Mouse (Mus musculus) hindbrain, postnatal 0 days (tissue): ENCODE measurements at regions not wholly inside any gene's neighbourhood (a gene's known extent, or its start where the extent isn't known, plus 50 kb on each side); places are given as distances from the start of the nearest gene placed in this dataset.

ENCODE experiments used
- ATAC-seq: fragments of 200-750 bp; cut with Nextera tagmentation; 2 replicates; pipeline ENCODE4 v1.8.0; 2017; ENCODE audit warnings: mild to moderate bottlenecking, moderate TSS enrichment, moderate library complexity
- DNase-seq: peaks from one replicate; pipeline ENCODE4 v3.0.0-alpha.2; 2015; ENCODE audit warnings: low spot score
- H3K27ac ChIP-seq: fragments of 300-500 bp; sonication (generic); 2 replicates; pipeline ENCODE4 v1.5.1; 2014; ENCODE audit warnings: mild to moderate bottlenecking
- H3K27me3 ChIP-seq: fragments of 300-500 bp; sonication (generic); 2 replicates; pipeline ENCODE4 v1.6.1; 2014; ENCODE audit warnings: low read length, mixed read lengths; ENCODE audit not compliant: insufficient read depth
- H3K36me3 ChIP-seq: fragments of 300-500 bp; sonication (generic); 2 replicates; pipeline ENCODE4 v1.6.1; 2014; ENCODE audit warnings: low read length, mixed read lengths; ENCODE audit not compliant: insufficient read depth
- H3K4me1 ChIP-seq: fragments of 300-500 bp; sonication (generic); 2 replicates; pipeline ENCODE4 v1.6.1; 2014; ENCODE audit warnings: antibody characterized with exemption, low read length, mixed read lengths; ENCODE audit not compliant: insufficient read depth
- H3K4me2 ChIP-seq: fragments of 300-500 bp; sonication (generic); 2 replicates; pipeline ENCODE4 v1.6.1; 2014; ENCODE audit warnings: low read depth, mild to moderate bottlenecking, low read length, moderate library complexity, mixed read lengths
- H3K4me3 ChIP-seq: fragments of 300-500 bp; sonication (generic); 2 replicates; pipeline ENCODE4 v1.5.1; 2014; ENCODE audit warnings: low read length
- H3K9ac ChIP-seq: fragments of 300-500 bp; sonication (generic); replicated peaks from 2 replicates; pipeline ENCODE4 v1.6.1; 2014; ENCODE audit warnings: mild to moderate bottlenecking, low read length, moderate library complexity, mixed read lengths
- H3K9me3 ChIP-seq: fragments of 300-500 bp; sonication (generic); 2 replicates; pipeline ENCODE4 v1.6.1; 2016; ENCODE audit warnings: low read length, mixed read lengths
- CTCF ChIP-seq: IDR thresholded peaks from 2 replicates; pipeline ENCODE4 v1.5.1; 2016; ENCODE audit warnings: antibody characterized with exemption, control low read depth, low read depth
- WGBS: fragments of 180-500 bp; shearing (Covaris S2); extraction: QIAGEN DNeasy Blood & Tissue Kit; methylation state at CpG from one replicate; pipeline ENCODE4 v1.1.7; 2014; 5-methylcytosine and 5-hydroxymethylcytosine counted together

DNA sequence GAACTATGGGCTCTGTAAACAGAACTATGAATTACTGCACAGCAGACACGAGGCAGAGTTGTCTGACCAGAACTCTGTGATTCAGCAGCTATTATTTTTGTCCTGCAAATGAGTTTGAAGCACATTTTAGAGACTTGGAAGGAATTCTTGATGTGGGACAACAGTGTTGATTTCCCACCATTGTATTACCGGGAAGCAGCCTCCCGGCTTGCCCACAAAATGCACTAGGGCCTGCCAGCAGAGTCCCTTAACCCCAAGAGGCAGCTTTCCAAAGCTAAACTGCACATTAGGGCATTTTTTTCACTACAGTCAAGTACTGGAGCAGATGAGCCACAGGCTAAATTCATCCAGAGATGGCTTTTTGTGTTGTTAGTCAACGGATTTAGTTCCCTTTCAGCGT is 230.8 kb upstream of the Usp25 start:
- no peak for TF ChIP-seq CTCF
- H3K36me3 ChIP-seq: no peaks in the 10 kb centered on the region
- H3K9me3 ChIP-seq: no peaks in the 10 kb centered on the region
- no peak for DNase-seq
- ATAC-seq: no peak
- no peak overlapping the region for H3K9ac ChIP-seq
- H3K4me1 ChIP-seq: no peaks in the 10 kb centered on the region
- WGBS: 58% methylated on average over 5 of the region's 5 CpGs
- no peaks in the 10 kb centered on the region for H3K27me3 ChIP-seq
- H3K4me3 ChIP-seq: no peak overlapping the region
- no peak overlapping the region for H3K4me2 ChIP-seq
- H3K27ac ChIP-seq: no peak overlapping the region

DNA sequence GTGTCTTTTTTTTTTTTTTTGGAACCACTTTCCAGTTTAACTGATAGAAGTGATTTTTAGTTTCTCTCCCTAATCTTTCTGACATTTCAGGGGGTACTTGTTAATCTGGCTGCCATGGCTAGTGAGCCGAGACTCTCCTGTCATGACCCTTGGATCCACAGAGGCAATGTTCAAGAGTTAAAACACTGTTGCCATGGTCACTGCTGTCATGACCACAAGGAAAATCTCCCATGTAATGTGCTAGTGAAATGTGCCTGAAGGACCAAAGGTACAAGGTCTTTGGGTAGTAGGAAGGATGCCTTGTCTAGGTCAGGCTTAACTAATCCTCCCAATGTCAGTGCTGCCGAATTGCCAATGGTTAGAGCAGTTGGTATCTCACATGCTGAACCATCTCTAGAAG is 237.7 kb upstream of the Usp25 start:
- WGBS: 33% methylated on average over 2 of the region's 2 CpGs
- H3K9me3 ChIP-seq: no peaks in the 10 kb centered on the region
- H3K4me2 ChIP-seq: no peak overlapping the region
- DNase-seq (no peak), ATAC-seq (no peak)
- H3K27ac ChIP-seq: no peak overlapping the region
- no peaks in the 10 kb centered on the region for H3K27me3 ChIP-seq
- H3K9ac ChIP-seq: no peak overlapping the region
- no peaks in the 10 kb centered on the region for H3K4me1 ChIP-seq
- no peak for TF ChIP-seq CTCF
- no peaks in the 10 kb centered on the region for H3K36me3 ChIP-seq
- no peak overlapping the region for H3K4me3 ChIP-seq

- H3K9ac ChIP-seq: no peak overlapping the region
- H3K27ac ChIP-seq: no peak overlapping the region
- 75% methylated on average over 8 of the region's 8 CpGs for WGBS
- H3K36me3 ChIP-seq: no peaks in the 10 kb centered on the region
- H3K9me3 ChIP-seq: no peaks in the 10 kb centered on the region
- no peak overlapping the region for H3K4me2 ChIP-seq
- ATAC-seq (no peak), DNase-seq (no peak)
- no peaks in the 10 kb centered on the region for H3K4me1 ChIP-seq
- H3K27me3 ChIP-seq: no peaks in the 10 kb centered on the region
- no peak overlapping the region for H3K4me3 ChIP-seq
- TF ChIP-seq CTCF: no peak
Measured at GRCm38 (mm10) chr16:76774032-76774431, 239.5 kb upstream of the Usp25 start.

DNA sequence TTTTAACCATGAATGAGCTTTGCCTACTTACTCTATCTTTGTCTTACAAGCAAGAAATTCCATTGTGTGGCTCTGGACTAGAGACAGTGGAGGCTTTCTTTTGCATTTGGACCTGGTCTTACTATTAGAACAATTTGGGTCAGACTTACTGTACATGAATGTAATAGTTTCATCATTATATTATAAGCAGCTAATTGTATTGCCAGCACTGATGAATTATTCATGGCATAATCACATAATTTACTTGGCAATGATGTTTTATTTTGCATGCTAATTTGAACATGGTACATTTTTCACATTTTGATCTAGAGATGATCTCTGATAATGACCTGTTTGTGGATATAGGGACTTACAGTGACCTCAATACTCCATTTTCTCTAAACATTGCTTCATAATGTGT is 240.0 kb upstream of the Usp25 start:
- Histone ChIP-seq H3K27me3 (no peaks in the 10 kb centered on the region), H3K4me3 (no peak overlapping the region), H3K4me2 (no peak overlapping the region), H3K9ac (no peak overlapping the region), H3K27ac (no peak overlapping the region), H3K9me3 (no peaks in the 10 kb centered on the region), H3K36me3 (no peaks in the 10 kb centered on the region), H3K4me1 (no peaks in the 10 kb centered on the region)
- no peak for ATAC-seq
- DNase-seq: no peak
- TF ChIP-seq CTCF: no peak

GRCm38 (mm10) chr16:76768607-76769006 is 244.9 kb upstream of the Usp25 start:
- ATAC-seq (no peak), DNase-seq (no peak)
- Histone ChIP-seq H3K9me3 (no peaks in the 10 kb centered on the region), H3K4me2 (no peak overlapping the region), H3K9ac (no peak overlapping the region), H3K27me3 (no peaks in the 10 kb centered on the region), H3K4me3 (no peak overlapping the region), H3K4me1 (no peaks in the 10 kb centered on the region), H3K36me3 (no peaks in the 10 kb centered on the region), H3K27ac (no peak overlapping the region)
- peak; percentile 48 for TF ChIP-seq CTCF
- WGBS: 76% methylated on average over 9 of the region's 9 CpGs

DNA sequence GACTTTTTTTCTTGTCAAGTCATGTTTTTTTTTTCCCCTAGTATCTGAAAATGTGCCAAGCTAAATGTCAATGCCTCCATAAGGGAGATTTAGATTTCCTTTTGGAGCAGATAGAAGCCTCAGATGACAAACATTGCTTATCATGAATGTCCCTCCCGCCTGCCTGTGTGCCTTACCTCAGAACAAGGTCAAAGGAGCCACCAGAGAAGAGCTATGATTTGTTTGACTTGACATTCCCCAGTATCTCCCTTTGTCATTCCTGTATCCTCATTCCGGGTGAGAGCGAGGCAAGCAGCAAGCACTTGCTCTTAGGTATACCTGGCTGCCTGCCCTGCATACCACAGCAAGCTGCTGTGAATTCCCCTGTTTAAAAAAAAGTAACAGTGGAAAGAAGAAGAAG is 246.9 kb upstream of the Usp25 start:
- no peak for ATAC-seq

GRCm38 (mm10) chr16:76765536-76765935 is 248.0 kb upstream of the Usp25 start:
- Histone ChIP-seq H3K4me2 (no peak overlapping the region), H3K4me1 (no peaks in the 10 kb centered on the region), H3K9me3 (no peaks in the 10 kb centered on the region), H3K4me3 (no peak overlapping the region), H3K27me3 (no peaks in the 10 kb centered on the region), H3K36me3 (no peaks in the 10 kb centered on the region), H3K27ac (no peak overlapping the region), H3K9ac (no peak overlapping the region)
- no peak for ATAC-seq
- WGBS: 29% methylated on average over 7 of the region's 7 CpGs
- DNase-seq: no peak
- TF ChIP-seq CTCF: no peak

More for the DNA sequence above, 246.9 kb upstream of the Usp25 start:
- DNase-seq: no peak
- H3K36me3 ChIP-seq: no peaks in the 10 kb centered on the region
- no peak overlapping the region for H3K9ac ChIP-seq
- no peak overlapping the region for H3K4me3 ChIP-seq
- no peaks in the 10 kb centered on the region for H3K27me3 ChIP-seq
- H3K27ac ChIP-seq: no peak overlapping the region
- no peak overlapping the region for H3K4me2 ChIP-seq
- 75% methylated on average over 3 of the region's 3 CpGs for WGBS
- H3K4me1 ChIP-seq: no peaks in the 10 kb centered on the region
- no peak for TF ChIP-seq CTCF
- H3K9me3 ChIP-seq: no peaks in the 10 kb centered on the region
